12 mouse cellular contexts compared by ENCODE assay signal in the genomic region with DNA sequence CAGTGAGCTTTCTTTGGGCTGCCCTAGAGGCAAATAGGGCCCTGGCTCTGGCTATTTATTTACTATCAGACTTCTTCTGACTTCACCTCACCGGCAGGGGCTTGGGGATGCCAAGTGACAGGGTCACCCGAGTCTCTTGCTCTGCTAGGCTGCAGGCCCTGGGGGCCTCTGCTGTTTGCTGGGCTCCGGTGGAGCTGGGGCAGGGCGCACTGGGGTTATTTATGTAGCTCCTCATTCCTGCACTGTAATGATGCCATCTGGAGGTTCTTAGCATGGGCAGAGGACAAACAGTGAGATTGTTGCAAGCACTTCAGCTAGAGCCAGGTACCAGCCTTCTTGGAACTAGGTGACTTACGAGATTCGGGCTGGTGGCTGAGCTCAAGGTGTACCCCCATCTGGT. TPM values are rescaled to one million over a fixed set of nuclear protein-coding genes. Genes with fewer than 3 reads are reported as not detected.
A peak's percentile ranks its signal among the peaks of the same experiment; 100 is the strongest.
DNase-seq lines count a peak whose midpoint lies in the region; ATAC-seq and TF ChIP-seq lines count a peak whose summit lies in the region.
"Had no signal": no experiment of that assay in that cellular context is flagged by ENCODE, and none has a peak within 500 bp of the region (broad histone marks: within the 10 kb centered on the region; RNA-seq: fewer than 3 reads in every experiment).

No protein-coding gene starts in this region.

- no peaks in the 10 kb centered on the region for H3K27me3 ChIP-seq in stomach, postnatal 0 days (ENCODE audit: control insufficient read depth, insufficient read depth, low read length)

- no peak overlapping the region for H3K4me3 ChIP-seq in stomach, postnatal 0 days (ENCODE audit: low read depth, low read length)

- 0 out of 2 replicates have a peak, but pooled peaks cover 3% of the 10 kb centered on the region for H3K36me3 ChIP-seq in stomach, postnatal 0 days (ENCODE audit: control insufficient read depth, insufficient read depth, low read length)

- peak; percentile 47 for DNase-seq in cerebellum, adult 11 months
- no peak for DNase-seq in cerebellum, postnatal 4 days (ENCODE audit: low spot score in 2 of 2)
- DNase-seq in retina, postnatal 1 day = peak; percentile 36
- DNase-seq in retina, embryonic 14.5 days (ENCODE audit: low spot score) = no peak
- DNase-seq in kidney, adult 9 months = peak; percentile 26
- no peak for DNase-seq in stomach, postnatal 0 days (ENCODE audit: low spot score)
- no peak for DNase-seq in right cerebral cortex, adult 18-20 months
- no peak for DNase-seq in thymus, postnatal 10 days (ENCODE audit: low spot score in 2 of 2)
- DNase-seq: adrenal gland, postnatal 10 days; forebrain, postnatal 0 days; heart, adult 18-20 months had no signal

- ATAC-seq in stomach, postnatal 0 days (ENCODE audit: low FRiP score, low TSS enrichment) = no peak
- ATAC-seq: forebrain, postnatal 0 days; hindbrain, postnatal 0 days had no signal

- peaks cover 4% of the 10 kb centered on the region; the same call in 1 of the 2 replicates for H3K4me1 ChIP-seq in stomach, postnatal 0 days (replicated peaks; ENCODE audit: control insufficient read depth, insufficient read depth)

- peak; percentile 18; the same call in 1 of the 2 replicates for TF ChIP-seq CTCF in stomach, postnatal 0 days (IDR thresholded peaks at IDR 0.05; ENCODE audit: low read depth)

- H3K27ac ChIP-seq in stomach, postnatal 0 days (replicated peaks) = no peak overlapping the region
- H3K27ac ChIP-seq: hindbrain, postnatal 0 days had no signal

- no peak overlapping the region for H3K4me2 ChIP-seq in stomach, postnatal 0 days (replicated peaks; ENCODE audit: low read depth)

- TF ChIP-seq EP300 in stomach, postnatal 0 days (optimal IDR thresholded peaks at IDR 0.05) = no peak

- 54% methylated on average over 6 of the region's 6 CpGs for WGBS in stomach, postnatal 0 days

- H3K9ac ChIP-seq in stomach, postnatal 0 days (ENCODE audit: low read length) = no peak overlapping the region
- H3K9ac ChIP-seq: forebrain, postnatal 0 days had no signal

- no peaks in the 10 kb centered on the region for H3K9me3 ChIP-seq in stomach, postnatal 0 days (ENCODE audit: control insufficient read depth, low read length)

RNA-seq across cellular contexts. Expression of a gene that starts 41.3 kb away (rescaled TPM):
- polyA plus RNA-seq in stomach, postnatal 0 days (2015; fragmentation: Nextera tagmentation; extraction: Ambion mirVana) = 5.1 TPM in 2 replicates

RNA-seq across cellular contexts. Expression of a gene that starts 41.6 kb away (rescaled TPM):
- polyA plus RNA-seq in stomach, postnatal 0 days (2015; fragmentation: Nextera tagmentation; extraction: Ambion mirVana) = 4.7 and 5.3 TPM in 2 replicates

RNA-seq across cellular contexts. Expression of a gene that starts 59.6 kb away (rescaled TPM):
- 2.9 and 3.6 TPM in 2 replicates for polyA plus RNA-seq in stomach, postnatal 0 days (2015; fragmentation: Nextera tagmentation; extraction: Ambion mirVana)

Comparison
In these comparisons a context has a peak if more than half of its experiments do, and no peak if none do; other contexts are left out.
1. DNase-seq: peak in cerebellum, adult 11 months (single experiment), retina, postnatal 1 day (single experiment) and kidney, adult 9 months (single experiment); none in cerebellum, postnatal 4 days (0 of 2), retina, embryonic 14.5 days (single experiment), stomach, postnatal 0 days (single experiment), right cerebral cortex, adult 18-20 months (single experiment) and thymus, postnatal 10 days (0 of 2).